Mouse (Mus musculus) limb, embryonic 15.5 days (tissue): ENCODE results near the gene Robo1. TPM values are rescaled to one million over a fixed set of nuclear protein-coding genes. Genes with fewer than 3 reads are reported as not detected.

Source experiments
- ATAC-seq: fragments of 200-750 bp; cut with Nextera tagmentation; 2 replicates; pipeline ENCODE4 v1.8.0; 2017; ENCODE audit warnings: low read depth, moderate TSS enrichment; ENCODE audit not compliant: insufficient number of reproducible peaks, low FRiP score, low TSS enrichment
- H3K27ac ChIP-seq: fragments of 300-500 bp; sonication (generic); 2 replicates; pipeline ENCODE4 v1.5.1; 2015; ENCODE audit warnings: moderate library complexity, mild to moderate bottlenecking, inconsistent platforms
- H3K27me3 ChIP-seq: fragments of 300-500 bp; sonication (generic); 2 replicates; pipeline ENCODE4 v1.6.1; 2015; ENCODE audit warnings: inconsistent platforms
- H3K36me3 ChIP-seq: fragments of 300-500 bp; sonication (generic); 2 replicates; pipeline ENCODE4 v1.6.1; 2015; ENCODE audit warnings: inconsistent platforms
- H3K4me1 ChIP-seq: fragments of 300-500 bp; sonication (generic); 2 replicates; pipeline ENCODE4 v1.6.1; 2015; ENCODE audit warnings: inconsistent platforms
- H3K4me2 ChIP-seq: fragments of 300-500 bp; sonication (generic); 2 replicates; pipeline ENCODE4 v1.6.1; 2015; ENCODE audit warnings: mild to moderate bottlenecking, inconsistent platforms
- H3K4me3 ChIP-seq: fragments of 300-500 bp; sonication (generic); 2 replicates; pipeline ENCODE4 v1.5.1; 2015; ENCODE audit warnings: mild to moderate bottlenecking, inconsistent platforms
- H3K9ac ChIP-seq: fragments of 300-500 bp; sonication (generic); 2 replicates; pipeline ENCODE4 v1.6.1; 2015; ENCODE audit warnings: inconsistent platforms
- H3K9me3 ChIP-seq: fragments of 300-500 bp; sonication (generic); 2 replicates; pipeline ENCODE4 v1.6.1; 2016; ENCODE audit warnings: inconsistent platforms
- WGBS: fragments of 180-500 bp; shearing (Covaris S2); methylation state at CpG from one replicate; pipeline ENCODE4 v1.1.7; 2015; 5-methylcytosine and 5-hydroxymethylcytosine counted together
- polyA plus RNA-seq: library from polyadenylated mRNA; unstranded; fragments of >200 nt; fragmentation: Nextera tagmentation; extraction: Ambion mirVana; gene quantifications from 2 replicates; pipeline ENCODE4 v1.2.1, GENCODE M21; 2015

Gene Robo1
- polyA plus RNA-seq, 1 experiment from 2014 or later: 36.3 TPM

- Histone ChIP-seq H3K4me3 (no peak overlapping the region), H3K27me3 (no peaks in the 10 kb centered on the region), H3K4me2 (no peak overlapping the region), H3K36me3 (0 out of 2 replicates have a peak, but pooled peaks cover 13% of the 10 kb centered on the region), H3K4me1 (peaks cover 2% of the 10 kb centered on the region; the same call in 1 of the 2 replicates), H3K27ac (no peak overlapping the region), H3K9me3 (no peaks in the 10 kb centered on the region), H3K9ac (no peak overlapping the region)
- no peak for ATAC-seq
- WGBS: 83% methylated on average over 21 of the region's 21 CpGs
Measured at GRCm38 (mm10) chr16:72990376-72991167, 682.5 kb downstream of the Robo1 start.

GRCm38 (mm10) chr16:72993189-72993588 lies 685.1 kb downstream of the Robo1 start:
- H3K27me3 ChIP-seq: no peaks in the 10 kb centered on the region
- no peak overlapping the region for H3K4me2 ChIP-seq
- H3K36me3 ChIP-seq: 0 out of 2 replicates have a peak, but pooled peaks cover 6% of the 10 kb centered on the region
- H3K9ac ChIP-seq: no peak overlapping the region
- no peak overlapping the region for H3K4me3 ChIP-seq
- H3K27ac ChIP-seq: no peak overlapping the region
- H3K4me1 ChIP-seq: peaks cover 11% of the 10 kb centered on the region; the same call in 1 of the 2 replicates
- no peaks in the 10 kb centered on the region for H3K9me3 ChIP-seq
- ATAC-seq: no peak
- WGBS: 71% methylated on average over 8 of the region's 8 CpGs

GRCm38 (mm10) chr16:72993594-72993993 lies 685.5 kb downstream of the Robo1 start:
- H3K9me3 ChIP-seq: no peaks in the 10 kb centered on the region
- WGBS: 73% methylated on average over 10 of the region's 10 CpGs
- H3K4me2 ChIP-seq: no peak overlapping the region
- H3K36me3 ChIP-seq: 0 out of 2 replicates have a peak, but pooled peaks cover 6% of the 10 kb centered on the region
- H3K4me1 ChIP-seq: peaks cover 11% of the 10 kb centered on the region; the same call in 1 of the 2 replicates
- no peak for ATAC-seq
- no peak overlapping the region for H3K4me3 ChIP-seq
- H3K9ac ChIP-seq: no peak overlapping the region
- H3K27ac ChIP-seq: no peak overlapping the region
- H3K27me3 ChIP-seq: no peaks in the 10 kb centered on the region

GRCm38 (mm10) chr16:72995251-72995954 lies 687.3 kb downstream of the Robo1 start:
- 13% methylated on average over 8 of the region's 8 CpGs for whole genome bisulfite sequencing
- H3K4me2 ChIP-seq: no peak overlapping the region
- no peak for ATAC-seq
- H3K4me1 ChIP-seq: peaks cover 11% of the 10 kb centered on the region; the same call in 1 of the 2 replicates
- H3K4me3 ChIP-seq: no peak overlapping the region
- H3K36me3 ChIP-seq: 0 out of 2 replicates have a peak, but pooled peaks cover 6% of the 10 kb centered on the region
- H3K27me3 ChIP-seq: no peaks in the 10 kb centered on the region
- H3K9ac ChIP-seq: no peak overlapping the region
- no peaks in the 10 kb centered on the region for H3K9me3 ChIP-seq
- H3K27ac ChIP-seq: no peak overlapping the region

GRCm38 (mm10) chr16:72995955-72996535 lies 687.9 kb downstream of the Robo1 start:
- H3K27me3 ChIP-seq: no peaks in the 10 kb centered on the region
- H3K36me3 ChIP-seq: 0 out of 2 replicates have a peak, but pooled peaks cover 3% of the 10 kb centered on the region
- WGBS: 29% methylated on average over 10 of the region's 10 CpGs
- H3K4me3 ChIP-seq: no peak overlapping the region
- no peak overlapping the region for H3K9ac ChIP-seq
- H3K9me3 ChIP-seq: no peaks in the 10 kb centered on the region
- H3K4me2 ChIP-seq: no peak overlapping the region
- H3K4me1 ChIP-seq: peaks cover 11% of the 10 kb centered on the region; the same call in 1 of the 2 replicates
- no peak for ATAC-seq
- H3K27ac ChIP-seq: 0 out of 2 replicates have a peak overlapping the region, but pooled peaks have one; percentile 55

GRCm38 (mm10) chr16:72998677-72999076 lies 690.6 kb downstream of the Robo1 start:
- WGBS: 39% methylated on average over 6 of the region's 6 CpGs

GRCm38 (mm10) chr16:73002685-73003084 lies 694.6 kb downstream of the Robo1 start:
- ATAC-seq: no peak
- Histone ChIP-seq H3K9ac (no peak overlapping the region), H3K27ac (no peak overlapping the region), H3K4me3 (no peak overlapping the region), H3K36me3 (peaks cover 16% of the 10 kb centered on the region), H3K27me3 (no peaks in the 10 kb centered on the region), H3K4me2 (no peak overlapping the region), H3K4me1 (peaks cover 8% of the 10 kb centered on the region; the same call in 1 of the 2 replicates), H3K9me3 (no peaks in the 10 kb centered on the region)
- 48% methylated on average over 4 of the region's 4 CpGs for WGBS

More at GRCm38 (mm10) chr16:72998677-72999076, 690.6 kb downstream of the Robo1 start:
- H3K27ac ChIP-seq: 0 out of 2 replicates have a peak overlapping the region, but pooled peaks have one; percentile 0
- no peak overlapping the region for H3K4me2 ChIP-seq
- peaks cover 10% of the 10 kb centered on the region for H3K36me3 ChIP-seq
- no peaks in the 10 kb centered on the region for H3K9me3 ChIP-seq
- no peak overlapping the region for H3K9ac ChIP-seq
- H3K4me3 ChIP-seq: no peak overlapping the region
- H3K27me3 ChIP-seq: no peaks in the 10 kb centered on the region
- H3K4me1 ChIP-seq: peaks cover 11% of the 10 kb centered on the region; the same call in 1 of the 2 replicates
- ATAC-seq: peak; percentile 69; the same call in 1 of the 2 replicates

- Histone ChIP-seq H3K4me1 (0 out of 2 replicates have a peak, but pooled peaks cover 9% of the 10 kb centered on the region), H3K9me3 (no peaks in the 10 kb centered on the region), H3K27me3 (no peaks in the 10 kb centered on the region), H3K4me3 (no peak overlapping the region), H3K27ac (no peak overlapping the region), H3K4me2 (no peak overlapping the region), H3K36me3 (peaks cover 18% of the 10 kb centered on the region), H3K9ac (no peak overlapping the region)
- WGBS: 94% methylated on average over 11 of the region's 11 CpGs
- no peak for ATAC-seq
Measured at GRCm38 (mm10) chr16:73004601-73005000, 696.5 kb downstream of the Robo1 start.

- Histone ChIP-seq H3K27ac (no peak overlapping the region), H3K36me3 (peaks cover 21% of the 10 kb centered on the region)
- no peak for ATAC-seq
Measured at GRCm38 (mm10) chr16:73005831-73006230, 697.7 kb downstream of the Robo1 start.

GRCm38 (mm10) chr16:73007434-73007833 lies 699.3 kb downstream of the Robo1 start:
- no peak for ATAC-seq
- WGBS: 18% methylated on average over 8 of the region's 8 CpGs

More at GRCm38 (mm10) chr16:73005831-73006230, 697.7 kb downstream of the Robo1 start:
- Histone ChIP-seq H3K4me3 (no peak overlapping the region), H3K9ac (no peak overlapping the region), H3K9me3 (no peaks in the 10 kb centered on the region), H3K27me3 (no peaks in the 10 kb centered on the region), H3K4me1 (0 out of 2 replicates have a peak, but pooled peaks cover 9% of the 10 kb centered on the region), H3K4me2 (no peak overlapping the region)
- 77% methylated on average over 4 of the region's 4 CpGs for WGBS

GRCm38 (mm10) chr16:73011313-73011712 lies 703.2 kb downstream of the Robo1 start:
- Histone ChIP-seq H3K36me3 (peaks cover 9% of the 10 kb centered on the region; the same call in 1 of the 2 replicates), H3K27ac (no peak overlapping the region), H3K27me3 (no peaks in the 10 kb centered on the region), H3K4me1 (0 out of 2 replicates have a peak, but pooled peaks cover 9% of the 10 kb centered on the region), H3K4me3 (no peak overlapping the region), H3K9ac (no peak overlapping the region), H3K4me2 (no peak overlapping the region), H3K9me3 (no peaks in the 10 kb centered on the region)
- no peak for ATAC-seq
- 34% methylated on average over 7 of the region's 7 CpGs for WGBS

More at GRCm38 (mm10) chr16:73007434-73007833, 699.3 kb downstream of the Robo1 start:
- Histone ChIP-seq H3K9me3 (no peaks in the 10 kb centered on the region), H3K9ac (no peak overlapping the region), H3K4me3 (no peak overlapping the region), H3K27me3 (no peaks in the 10 kb centered on the region), H3K36me3 (peaks cover 18% of the 10 kb centered on the region), H3K27ac (0 out of 2 replicates have a peak overlapping the region, but pooled peaks have one; percentile 11), H3K4me2 (no peak overlapping the region), H3K4me1 (0 out of 2 replicates have a peak, but pooled peaks cover 9% of the 10 kb centered on the region)
